Mouse (Mus musculus) liver, embryonic 15.5 days (tissue): ENCODE results near the gene Gpr179. TPM values are rescaled to one million over a fixed set of nuclear protein-coding genes. Genes with fewer than 3 reads are reported as not detected.

ENCODE experiments used
- ATAC-seq: fragments of 200-750 bp; cut with Nextera tagmentation; 2 replicates; pipeline ENCODE4 v1.8.0; 2017; ENCODE audit warnings: moderate number of reproducible peaks, mild to moderate bottlenecking, moderate library complexity; ENCODE audit not compliant: insufficient read depth
- H3K27ac ChIP-seq: fragments of 300-500 bp; sonication (generic); replicated peaks from 2 replicates; pipeline ENCODE4 v1.5.1; 2015; ENCODE audit warnings: mild to moderate bottlenecking, inconsistent platforms
- H3K27me3 ChIP-seq: fragments of 300-500 bp; sonication (generic); 2 replicates; pipeline ENCODE4 v1.6.1; 2015; ENCODE audit warnings: mild to moderate bottlenecking, inconsistent platforms
- H3K36me3 ChIP-seq: fragments of 300-500 bp; sonication (generic); replicated peaks from 2 replicates; pipeline ENCODE4 v1.6.1; 2015; ENCODE audit warnings: moderate library complexity, mild to moderate bottlenecking, inconsistent platforms
- H3K4me1 ChIP-seq: fragments of 300-500 bp; sonication (generic); replicated peaks from 2 replicates; pipeline ENCODE4 v1.6.1; 2015; ENCODE audit warnings: inconsistent platforms
- H3K4me2 ChIP-seq: fragments of 300-500 bp; sonication (generic); 2 replicates; pipeline ENCODE4 v1.6.1; 2015; ENCODE audit warnings: moderate library complexity, mild to moderate bottlenecking, inconsistent platforms
- H3K4me3 ChIP-seq: fragments of 300-500 bp; sonication (generic); replicated peaks from 2 replicates; pipeline ENCODE4 v1.5.1; 2015; ENCODE audit warnings: mild to moderate bottlenecking, inconsistent platforms
- H3K9ac ChIP-seq: fragments of 300-500 bp; sonication (generic); 2 replicates; pipeline ENCODE4 v1.6.1; 2015; ENCODE audit warnings: moderate library complexity, mild to moderate bottlenecking, inconsistent platforms
- H3K9me3 ChIP-seq: fragments of 300-500 bp; sonication (generic); replicated peaks from 2 replicates; pipeline ENCODE4 v1.6.1; 2016; ENCODE audit warnings: inconsistent platforms
- WGBS: fragments of 180-500 bp; shearing (Covaris S2); methylation state at CpG from one replicate; pipeline ENCODE4 v1.1.7; 2015; ENCODE audit warnings: mixed read lengths; ENCODE audit not compliant: insufficient replicate concordance; 5-methylcytosine and 5-hydroxymethylcytosine counted together
- polyA plus RNA-seq: library from polyadenylated mRNA; unstranded; fragments of >200 nt; fragmentation: Nextera tagmentation; extraction: Ambion mirVana; gene quantifications from 2 replicates; pipeline ENCODE4 v1.2.1, GENCODE M21; 2015

Gpr179 gene
- polyA plus RNA-seq: 0.01 TPM in 1 of 2 replicates, not detected in the other

- Histone ChIP-seq H3K4me1 (peaks cover 4% of the 10 kb centered on the region; the same call in 1 of the 2 replicates), H3K27me3 (peaks cover 29% of the 10 kb centered on the region), H3K27ac (no peak within 1 kb of the TSS), H3K9me3 (no peaks in the 10 kb centered on the region), H3K36me3 (no peaks in the 10 kb centered on the region), H3K4me3 (no peak within 1 kb of the TSS), H3K9ac (no peak within 1 kb of the TSS), H3K4me2 (no peak within 1 kb of the TSS)
- ATAC-seq: no peak
- 62% methylated on average over 3 of the region's 3 CpGs for WGBS
These were observed at the start of gene Gpr179 for GRCm38 (mm10) chr11:97352027-97352684. TSS of gene Gpr179 (minus strand) at chr11:97352077.

GRCm38 (mm10) chr11:97401082-97401481 lies 49.2 kb upstream of the Gpr179 start:
- no peak for ATAC-seq
- Histone ChIP-seq H3K36me3 (no peaks in the 10 kb centered on the region), H3K9ac (no peak overlapping the region), H3K27ac (no peak overlapping the region), H3K4me3 (no peak overlapping the region), H3K4me1 (peaks cover 30% of the 10 kb centered on the region), H3K4me2 (no peak overlapping the region), H3K27me3 (peaks cover 42% of the 10 kb centered on the region), H3K9me3 (no peaks in the 10 kb centered on the region)
- 23% methylated on average over 6 of the region's 6 CpGs for WGBS

GRCm38 (mm10) chr11:97399958-97400710 lies 48.3 kb upstream of the Gpr179 start:
- WGBS: 5% methylated on average over 23 of the region's 23 CpGs
- Histone ChIP-seq H3K4me3 (peak overlapping the region; percentile 42), H3K27ac (no peak overlapping the region), H3K9me3 (no peaks in the 10 kb centered on the region), H3K4me2 (peak overlapping the region; percentile 77), H3K36me3 (no peaks in the 10 kb centered on the region), H3K27me3 (peaks cover 32% of the 10 kb centered on the region), H3K9ac (0 out of 2 replicates have a peak overlapping the region, but pooled peaks have one; percentile 15), H3K4me1 (peaks cover 20% of the 10 kb centered on the region)
- ATAC-seq: peak; percentile 38; the same call in 1 of the 2 replicates

- H3K9ac ChIP-seq: no peak overlapping the region
- ATAC-seq: no peak
- H3K9me3 ChIP-seq: no peaks in the 10 kb centered on the region
- no peak overlapping the region for H3K27ac ChIP-seq
- no peak overlapping the region for H3K4me2 ChIP-seq
- 79% methylated on average over 2 of the region's 2 CpGs for WGBS
- no peak overlapping the region for H3K4me3 ChIP-seq
- H3K36me3 ChIP-seq: peaks cover 6% of the 10 kb centered on the region
- peaks cover 9% of the 10 kb centered on the region for H3K4me1 ChIP-seq
- H3K27me3 ChIP-seq: peaks cover 16% of the 10 kb centered on the region
These were observed 46.6 kb upstream of the Gpr179 start for GRCm38 (mm10) chr11:97398506-97398905.

GRCm38 (mm10) chr11:97394146-97394545 lies 42.3 kb upstream of the Gpr179 start:
- H3K27ac ChIP-seq: no peak overlapping the region
- 49% methylated on average over 11 of the region's 11 CpGs for WGBS
- no peaks in the 10 kb centered on the region for H3K27me3 ChIP-seq

GRCm38 (mm10) chr11:97393658-97394057 lies 41.8 kb upstream of the Gpr179 start:
- no peak overlapping the region for H3K4me2 ChIP-seq
- no peaks in the 10 kb centered on the region for H3K27me3 ChIP-seq
- H3K4me3 ChIP-seq: no peak overlapping the region
- no peaks in the 10 kb centered on the region for H3K9me3 ChIP-seq
- H3K27ac ChIP-seq: no peak overlapping the region
- 49% methylated on average over 11 of the region's 11 CpGs for WGBS
- ATAC-seq: no peak
- H3K4me1 ChIP-seq: no peaks in the 10 kb centered on the region
- peaks cover 45% of the 10 kb centered on the region for H3K36me3 ChIP-seq
- H3K9ac ChIP-seq: no peak overlapping the region

More at GRCm38 (mm10) chr11:97394146-97394545, 42.3 kb upstream of the Gpr179 start:
- Histone ChIP-seq H3K9me3 (no peaks in the 10 kb centered on the region), H3K36me3 (peaks cover 40% of the 10 kb centered on the region), H3K4me1 (no peaks in the 10 kb centered on the region), H3K4me2 (no peak overlapping the region), H3K9ac (no peak overlapping the region), H3K4me3 (no peak overlapping the region)
- peak; percentile 25; the same call in 1 of the 2 replicates for ATAC-seq

- Histone ChIP-seq H3K4me1 (no peaks in the 10 kb centered on the region; the same call in 1 of the 2 replicates), H3K9me3 (no peaks in the 10 kb centered on the region), H3K27me3 (no peaks in the 10 kb centered on the region), H3K9ac (no peak overlapping the region), H3K36me3 (peaks cover 54% of the 10 kb centered on the region), H3K4me3 (no peak overlapping the region), H3K27ac (no peak overlapping the region), H3K4me2 (no peak overlapping the region)
- no peak for ATAC-seq
- WGBS: 84% methylated on average over 8 of the region's 8 CpGs
These were observed 37.2 kb upstream of the Gpr179 start for GRCm38 (mm10) chr11:97389127-97389526.

GRCm38 (mm10) chr11:97387811-97388210 lies 35.9 kb upstream of the Gpr179 start:
- no peaks in the 10 kb centered on the region for H3K27me3 ChIP-seq
- no peaks in the 10 kb centered on the region; the same call in 1 of the 2 replicates for H3K4me1 ChIP-seq
- H3K36me3 ChIP-seq: peaks cover 53% of the 10 kb centered on the region
- no peak overlapping the region for H3K4me2 ChIP-seq
- WGBS: 80% methylated on average over 2 of the region's 2 CpGs
- no peak overlapping the region for H3K4me3 ChIP-seq
- ATAC-seq: no peak
- H3K9ac ChIP-seq: no peak overlapping the region
- H3K27ac ChIP-seq: no peak overlapping the region
- H3K9me3 ChIP-seq: no peaks in the 10 kb centered on the region

GRCm38 (mm10) chr11:97383764-97384163 lies 31.9 kb upstream of the Gpr179 start:
- no peak for ATAC-seq
- H3K27me3 ChIP-seq: no peaks in the 10 kb centered on the region
- H3K4me3 ChIP-seq: no peak overlapping the region
- H3K27ac ChIP-seq: no peak overlapping the region
- no peaks in the 10 kb centered on the region for H3K9me3 ChIP-seq
- H3K4me2 ChIP-seq: no peak overlapping the region
- no peaks in the 10 kb centered on the region; the same call in 1 of the 2 replicates for H3K4me1 ChIP-seq
- H3K36me3 ChIP-seq: peaks cover 29% of the 10 kb centered on the region
- no peak overlapping the region for H3K9ac ChIP-seq
- 58% methylated on average over 2 of the region's 2 CpGs for WGBS

GRCm38 (mm10) chr11:97383017-97383416 lies 31.1 kb upstream of the Gpr179 start:
- no peak for ATAC-seq
- no peak overlapping the region for H3K27ac ChIP-seq

GRCm38 (mm10) chr11:97380036-97380435 lies 28.2 kb upstream of the Gpr179 start:
- H3K27me3 ChIP-seq: no peaks in the 10 kb centered on the region
- no peak for ATAC-seq
- H3K4me2 ChIP-seq: no peak overlapping the region
- H3K9me3 ChIP-seq: no peaks in the 10 kb centered on the region
- no peak overlapping the region for H3K4me3 ChIP-seq
- whole genome bisulfite sequencing: 54% methylated on average over 3 of the region's 3 CpGs
- no peaks in the 10 kb centered on the region for H3K4me1 ChIP-seq
- H3K27ac ChIP-seq: no peak overlapping the region
- no peak overlapping the region for H3K9ac ChIP-seq
- H3K36me3 ChIP-seq: peaks cover 45% of the 10 kb centered on the region

More at GRCm38 (mm10) chr11:97383017-97383416, 31.1 kb upstream of the Gpr179 start:
- Histone ChIP-seq H3K9me3 (no peaks in the 10 kb centered on the region), H3K36me3 (peaks cover 35% of the 10 kb centered on the region), H3K4me3 (no peak overlapping the region), H3K4me2 (no peak overlapping the region), H3K4me1 (no peaks in the 10 kb centered on the region; the same call in 1 of the 2 replicates), H3K9ac (no peak overlapping the region), H3K27me3 (no peaks in the 10 kb centered on the region)
- 87% methylated on average over 2 of the region's 2 CpGs for WGBS
